Mouse (Mus musculus): Measurements from ENCODE around the gene Ndp. TPM values are rescaled to one million over a fixed set of nuclear protein-coding genes. Genes with fewer than 3 reads are reported as not detected.

Ndp gene
- polyA plus RNA-seq, 1 experiment: not detected

- H3K4me3 ChIP-seq: no peak overlapping the region
These were observed 43.8 kb downstream of the Ndp start for GRCm38 (mm10) chrX:16867640-16868314.

GRCm38 (mm10) chrX:16860244-16860643, 51.3 kb downstream of the Ndp start:
- no peak overlapping the region for H3K4me3 ChIP-seq
- no peaks in the 10 kb centered on the region for H3K27me3 ChIP-seq (ENCODE audit: control insufficient read depth, insufficient read depth, insufficient read length)
- H3K36me3 ChIP-seq (ENCODE audit: control insufficient read depth, insufficient read depth): no peaks in the 10 kb centered on the region
- no peak overlapping the region for H3ac ChIP-seq (ENCODE audit: control insufficient read depth, insufficient read length)
- no peak overlapping the region for H3K4me2 ChIP-seq (ENCODE audit: low read depth)
- no peaks in the 10 kb centered on the region for H3K79me2 ChIP-seq (ENCODE audit: control insufficient read depth, insufficient read depth)
- TF ChIP-seq TCF12 (IDR thresholded peaks at IDR 0.05; ENCODE audit: insufficient read depth, poor library complexity, severe bottlenecking) (no peak), USF1 (IDR thresholded peaks at IDR 0.05; ENCODE audit: low read depth) (no peak), E2F4 (IDR thresholded peaks at IDR 0.05; ENCODE audit: insufficient read depth) (no peak), MAX (IDR thresholded peaks at IDR 0.05; ENCODE audit: low read depth) (no peak), TCF3 (IDR thresholded peaks at IDR 0.05; ENCODE audit: insufficient read length, low read depth) (no peak), CEBPB (IDR thresholded peaks at IDR 0.05; ENCODE audit: insufficient read depth, poor library complexity, severe bottlenecking) (no peak), MYOD1 (IDR thresholded peaks at IDR 0.05; ENCODE audit: control insufficient read depth in 1 of 3, insufficient read length in 2 of 3, low read depth in 2 of 3) (no peak)

More at GRCm38 (mm10) chrX:16867640-16868314, 43.8 kb downstream of the Ndp start:
- no peaks in the 10 kb centered on the region for H3K79me2 ChIP-seq (ENCODE audit: control insufficient read depth, insufficient read depth)
- no peak overlapping the region for H3K4me2 ChIP-seq (ENCODE audit: low read depth)
- H3ac ChIP-seq (ENCODE audit: control insufficient read depth, insufficient read length): no peak overlapping the region
- no peaks in the 10 kb centered on the region for H3K36me3 ChIP-seq (ENCODE audit: control insufficient read depth, insufficient read depth)
- no peak for TF ChIP-seq CEBPB (IDR thresholded peaks at IDR 0.05; ENCODE audit: insufficient read depth, poor library complexity, severe bottlenecking)
- no peaks in the 10 kb centered on the region for H3K27me3 ChIP-seq (ENCODE audit: control insufficient read depth, insufficient read depth, insufficient read length)

- no peaks in the 10 kb centered on the region for H3K27me3 ChIP-seq (ENCODE audit: control insufficient read depth, insufficient read depth, insufficient read length)
- no peaks in the 10 kb centered on the region for H3K36me3 ChIP-seq (ENCODE audit: control insufficient read depth, insufficient read depth)
- TF ChIP-seq POLR2AphosphoS2 (IDR thresholded peaks at IDR 0.05; ENCODE audit: insufficient read length, low read depth) (no peak), REST (IDR thresholded peaks at IDR 0.05; ENCODE audit: insufficient read depth, insufficient read length) (no peak), MAX (IDR thresholded peaks at IDR 0.05; ENCODE audit: low read depth) (no peak)
- no peak overlapping the region for H3K4me2 ChIP-seq (ENCODE audit: low read depth)
- H3K4me3 ChIP-seq: no peak overlapping the region
- H3ac ChIP-seq (ENCODE audit: control insufficient read depth, insufficient read length): no peak overlapping the region
- H3K79me2 ChIP-seq (ENCODE audit: control insufficient read depth, insufficient read depth): no peaks in the 10 kb centered on the region
These were observed 65.5 kb downstream of the Ndp start for GRCm38 (mm10) chrX:16846034-16846433.

- TF ChIP-seq CEBPB (IDR thresholded peaks at IDR 0.05; ENCODE audit: insufficient read depth, poor library complexity, severe bottlenecking) (no peak), USF1 (IDR thresholded peaks at IDR 0.05; ENCODE audit: low read depth) (no peak), TCF12 (IDR thresholded peaks at IDR 0.05; ENCODE audit: insufficient read depth, poor library complexity, severe bottlenecking) (no peak), REST (IDR thresholded peaks at IDR 0.05; ENCODE audit: insufficient read depth, insufficient read length) (no peak), POLR2A (IDR thresholded peaks at IDR 0.05; ENCODE audit: insufficient read length, low read depth) (no peak), MAX (IDR thresholded peaks at IDR 0.05; ENCODE audit: low read depth) (no peak), MYOD1 (IDR thresholded peaks at IDR 0.05; ENCODE audit: control insufficient read depth in 1 of 3, insufficient read length in 2 of 3, low read depth in 2 of 3) (no peak), POLR2AphosphoS2 (IDR thresholded peaks at IDR 0.05; ENCODE audit: insufficient read length, low read depth) (no peak), MYOG (IDR thresholded peaks at IDR 0.05; ENCODE audit: control insufficient read depth in 1 of 3, insufficient read depth in 1 of 3, insufficient read length in 2 of 3, low read depth in 2 of 3) (no peak), E2F4 (IDR thresholded peaks at IDR 0.05; ENCODE audit: insufficient read depth) (no peak), SRF (IDR thresholded peaks at IDR 0.05; ENCODE audit: control insufficient read depth, insufficient read length, low read depth) (no peak), TCF3 (IDR thresholded peaks at IDR 0.05; ENCODE audit: insufficient read length, low read depth) (no peak)
- Histone ChIP-seq H3ac (ENCODE audit: control insufficient read depth, insufficient read length) (no peak overlapping the region), H3K4me2 (ENCODE audit: low read depth) (no peak overlapping the region), H3K27me3 (ENCODE audit: control insufficient read depth, insufficient read depth, insufficient read length) (no peaks in the 10 kb centered on the region), H3K79me2 (ENCODE audit: control insufficient read depth, insufficient read depth) (no peaks in the 10 kb centered on the region), H3K4me3 (no peak overlapping the region), H3K36me3 (ENCODE audit: control insufficient read depth, insufficient read depth) (no peaks in the 10 kb centered on the region)
These were observed 70.1 kb downstream of the Ndp start for GRCm38 (mm10) chrX:16841443-16841842.

GRCm38 (mm10) chrX:16837293-16837692, 74.3 kb downstream of the Ndp start:
- no peaks in the 10 kb centered on the region for H3K79me2 ChIP-seq (ENCODE audit: control insufficient read depth, insufficient read depth)
- H3K4me2 ChIP-seq (ENCODE audit: low read depth): no peak overlapping the region
- no peak for TF ChIP-seq CEBPB (IDR thresholded peaks at IDR 0.05; ENCODE audit: insufficient read depth, poor library complexity, severe bottlenecking)
- TF ChIP-seq USF1 (IDR thresholded peaks at IDR 0.05; ENCODE audit: low read depth): no peak
- TF ChIP-seq MYOD1 (IDR thresholded peaks at IDR 0.05; ENCODE audit: control insufficient read depth in 1 of 3, insufficient read length in 2 of 3, low read depth in 2 of 3): no peak
- no peak for TF ChIP-seq REST (IDR thresholded peaks at IDR 0.05; ENCODE audit: insufficient read depth, insufficient read length)
- no peak for TF ChIP-seq POLR2A (IDR thresholded peaks at IDR 0.05; ENCODE audit: insufficient read length, low read depth)
- TF ChIP-seq MAX (IDR thresholded peaks at IDR 0.05; ENCODE audit: low read depth): no peak
- no peak for TF ChIP-seq SRF (IDR thresholded peaks at IDR 0.05; ENCODE audit: control insufficient read depth, insufficient read length, low read depth)
- TF ChIP-seq POLR2AphosphoS2 (IDR thresholded peaks at IDR 0.05; ENCODE audit: insufficient read length, low read depth): no peak
- TF ChIP-seq E2F4 (IDR thresholded peaks at IDR 0.05; ENCODE audit: insufficient read depth): no peak
- no peak for TF ChIP-seq TCF3 (IDR thresholded peaks at IDR 0.05; ENCODE audit: insufficient read length, low read depth)
- H3K4me3 ChIP-seq: no peak overlapping the region
- no peaks in the 10 kb centered on the region for H3K36me3 ChIP-seq (ENCODE audit: control insufficient read depth, insufficient read depth)
- no peaks in the 10 kb centered on the region for H3K27me3 ChIP-seq (ENCODE audit: control insufficient read depth, insufficient read depth, insufficient read length)
- H3ac ChIP-seq (ENCODE audit: control insufficient read depth, insufficient read length): no peak overlapping the region

Data from myocyte (in vitro differentiated cells).